Mouse (Mus musculus) liver, adult 2 months (tissue): Measurements from ENCODE around the gene Dusp2.

Experiments used
- CTCF ChIP-seq: fragments of 200-500 bp; IDR thresholded peaks from 2 replicates; pipeline ENCODE4 v1.5.1; 2011; ENCODE audit warnings: low read depth, low read length, control low read depth
- POLR2A ChIP-seq: fragments of 200-500 bp; IDR thresholded peaks from 2 replicates; pipeline ENCODE4 v1.6.1; 2011; ENCODE audit warnings: low read length, control low read depth; ENCODE audit not compliant: insufficient read depth; ENCODE audit errors: extremely low read depth

DNA sequence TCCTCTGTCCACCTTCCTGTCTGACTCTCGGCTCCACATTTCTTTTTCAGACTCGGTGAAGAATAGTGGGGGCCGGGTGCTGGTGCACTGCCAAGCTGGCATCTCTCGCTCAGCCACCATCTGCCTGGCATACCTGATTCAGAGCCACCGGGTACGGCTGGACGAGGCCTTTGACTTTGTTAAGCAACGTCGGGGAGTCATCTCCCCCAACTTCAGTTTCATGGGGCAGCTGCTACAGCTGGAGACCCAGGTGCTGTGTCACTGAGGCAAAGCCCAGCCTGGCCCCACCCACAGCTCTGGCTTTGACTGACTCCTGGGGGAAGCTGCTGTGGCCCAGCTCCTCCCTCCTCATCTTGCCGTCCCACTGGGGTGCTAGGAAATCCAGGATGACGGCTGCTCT is 1.6 kb downstream of the Dusp2 start:
- TF ChIP-seq CTCF (no peak), POLR2A (no peak)
